Comparison of ENCODE assay signal across 12 mouse cellular contexts in the genomic region with DNA sequence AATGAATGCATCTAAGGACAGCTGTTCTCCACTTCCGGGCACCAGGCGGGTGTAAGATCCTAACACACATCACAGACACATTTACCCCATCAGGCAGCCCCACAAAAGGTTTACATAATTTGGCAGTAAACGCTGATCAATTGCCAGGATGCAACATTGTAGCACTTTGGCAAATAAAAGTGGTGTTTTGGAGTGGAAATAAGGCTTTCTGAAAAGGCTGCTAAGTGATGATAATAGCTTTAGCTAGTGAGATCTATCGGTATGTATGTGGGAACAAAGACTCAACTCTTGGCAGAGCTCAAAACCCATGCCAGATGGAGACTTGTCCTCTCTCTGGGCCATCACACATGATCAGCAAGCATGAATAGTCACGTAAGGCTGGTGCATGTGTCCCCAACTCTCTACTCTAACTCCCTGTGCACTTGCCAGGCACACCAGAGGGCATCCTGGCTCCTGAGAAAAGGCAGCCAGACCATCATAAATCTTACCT. TPM values are rescaled to one million over a fixed set of nuclear protein-coding genes. Genes with fewer than 3 reads are reported as not detected.
DNase-seq lines count a peak whose midpoint lies in the region; ATAC-seq and TF ChIP-seq lines count a peak whose summit lies in the region.
"Had no signal": no experiment of that assay in that cellular context is flagged by ENCODE, and none has a peak within 500 bp of the region (broad histone marks: within the 10 kb centered on the region; RNA-seq: fewer than 3 reads in every experiment).

No protein-coding gene starts in this region.

- intact Hi-C loops in left cerebral cortex, postnatal 36 days (cut with DNase I): no loop called here

- DNase-seq in hindbrain, embryonic 14.5 days (ENCODE audit: low spot score): peak; percentile 64
- DNase-seq in hindbrain, embryonic 10.5 days (ENCODE audit: low spot score): no peak
- DNase-seq in lung, embryonic 14.5 days: peak; percentile 68
- no peak for DNase-seq in lung, postnatal 36 days
- peak; percentile 80 for DNase-seq in brain, embryonic 14.5 days (ENCODE audit: low read depth)
- DNase-seq in cerebellum, adult 9-11 months: peak; percentile 96
- no peak for DNase-seq in left cerebral cortex, postnatal 36 days (ENCODE audit: low spot score in 2 of 2)
- DNase-seq in thymus, postnatal 10 days (ENCODE audit: low spot score in 2 of 2): no peak
- DNase-seq: heart, adult 11 months; kidney, postnatal 14 days; liver, postnatal 0 days had no signal

- no peaks in the 10 kb centered on the region for H3K27me3 ChIP-seq in hindbrain, embryonic 14.5 days (ENCODE audit: control insufficient read depth, insufficient read depth, low read length)
- H3K27me3 ChIP-seq in hindbrain, embryonic 10.5 days (ENCODE audit: insufficient read depth, poor library complexity, severe bottlenecking): no peaks in the 10 kb centered on the region
- H3K27me3 ChIP-seq in lung, embryonic 14.5 days (ENCODE audit: insufficient read depth, low read length): no peaks in the 10 kb centered on the region

- H3K36me3 ChIP-seq in hindbrain, embryonic 14.5 days (replicated peaks; ENCODE audit: control insufficient read depth, insufficient read depth): no peaks in the 10 kb centered on the region
- 0 out of 2 replicates have a peak, but pooled peaks cover 4% of the 10 kb centered on the region for H3K36me3 ChIP-seq in hindbrain, embryonic 10.5 days
- H3K36me3 ChIP-seq in lung, embryonic 14.5 days (ENCODE audit: insufficient read depth): peaks cover 14% of the 10 kb centered on the region

- no peaks in the 10 kb centered on the region for H3K9me3 ChIP-seq in hindbrain, embryonic 14.5 days (ENCODE audit: control insufficient read depth, low read length)
- no peaks in the 10 kb centered on the region for H3K9me3 ChIP-seq in hindbrain, embryonic 10.5 days
- no peaks in the 10 kb centered on the region for H3K9me3 ChIP-seq in lung, embryonic 14.5 days (ENCODE audit: low read depth, low read length)
- H3K9me3 ChIP-seq: embryonic facial prominence, embryonic 10.5 days had no signal

- H3K27ac ChIP-seq in hindbrain, embryonic 14.5 days: no peak overlapping the region; the same call in 1 of the 2 replicates
- no peak overlapping the region for H3K27ac ChIP-seq in hindbrain, embryonic 10.5 days
- H3K27ac ChIP-seq in lung, embryonic 14.5 days (ENCODE audit: low read depth): no peak overlapping the region
- H3K27ac ChIP-seq: embryonic facial prominence, embryonic 10.5 days had no signal

- 55% methylated on average over 5 of the region's 5 CpGs for WGBS in hindbrain, embryonic 14.5 days
- 81% methylated on average over 5 of the region's 5 CpGs for WGBS in hindbrain, embryonic 10.5 days
- WGBS in lung, embryonic 14.5 days: 40% methylated on average over 5 of the region's 5 CpGs

- no peak overlapping the region for H3K9ac ChIP-seq in hindbrain, embryonic 14.5 days
- no peak overlapping the region for H3K9ac ChIP-seq in lung, embryonic 14.5 days
- H3K9ac ChIP-seq: liver, postnatal 0 days had no signal

- peak; percentile 81; the same call in 1 of the 2 replicates for ATAC-seq in hindbrain, embryonic 14.5 days (ENCODE audit: low FRiP score)
- ATAC-seq in lung, embryonic 14.5 days (ENCODE audit: insufficient read depth): peak; percentile 44; the same call in 1 of the 2 replicates
- ATAC-seq: liver, postnatal 0 days had no signal

- TF ChIP-seq POLR2A in brain, embryonic 14.5 days (IDR thresholded peaks at IDR 0.05; ENCODE audit: borderline replicate concordance, extremely low read depth, insufficient read depth, insufficient read length, poor library complexity, severe bottlenecking): no peak

- H3K4me2 ChIP-seq in hindbrain, embryonic 14.5 days (replicated peaks): no peak overlapping the region
- no peak overlapping the region for H3K4me2 ChIP-seq in lung, embryonic 14.5 days

- no peak overlapping the region for H3K4me3 ChIP-seq in hindbrain, embryonic 14.5 days (replicated peaks; ENCODE audit: low read length)
- no peak overlapping the region for H3K4me3 ChIP-seq in hindbrain, embryonic 10.5 days
- H3K4me3 ChIP-seq in lung, embryonic 14.5 days (ENCODE audit: low read depth, low read length): no peak overlapping the region
- H3K4me3 ChIP-seq: embryonic facial prominence, embryonic 10.5 days had no signal

- H3K4me1 ChIP-seq in hindbrain, embryonic 14.5 days (replicated peaks; ENCODE audit: control insufficient read depth, insufficient read depth, low read length): peaks cover 4% of the 10 kb centered on the region; the same call in 1 of the 2 replicates
- 0 out of 2 replicates have a peak, but pooled peaks cover 3% of the 10 kb centered on the region for H3K4me1 ChIP-seq in hindbrain, embryonic 10.5 days (replicated peaks)
- H3K4me1 ChIP-seq in lung, embryonic 14.5 days (ENCODE audit: insufficient read depth): peaks cover 10% of the 10 kb centered on the region; the same call in 1 of the 2 replicates

- no peak for TF ChIP-seq CTCF in lung, embryonic 14.5 days (IDR thresholded peaks at IDR 0.05; ENCODE audit: low read depth)
- TF ChIP-seq CTCF in brain, embryonic 14.5 days (IDR thresholded peaks at IDR 0.05; ENCODE audit: borderline replicate concordance, extremely low read depth, insufficient read depth, insufficient read length): no peak

RNA-seq across cellular contexts. Expression of gene Cgnl1, which starts 42.5 kb away (rescaled TPM):
- polyA plus RNA-seq in hindbrain, embryonic 14.5 days (2014; fragmentation: Nextera tagmentation; extraction: Ambion mirVana): 6.1 and 7.2 TPM in 2 replicates
- 5.7 and 6.7 TPM in 2 replicates for polyA plus RNA-seq in hindbrain, embryonic 10.5 days (2016; fragmentation: Nextera tagmentation; extraction: Ambion mirVana)
- polyA plus RNA-seq in lung, embryonic 14.5 days (2014; fragmentation: Nextera tagmentation; extraction: Ambion mirVana): 16.2 and 19.3 TPM in 2 replicates
- polyA plus RNA-seq in brain, embryonic 14.5 days (2012; rRNA removed): 3.0 and 8.2 TPM in 2 replicates
- 10 to 100 TPM; 11.3 to 11.4 TPM for total RNA-seq in left cerebral cortex, postnatal 36 days (2021)

Comparison
In these comparisons a context has a peak if more than half of its experiments do, and no peak if none do; other contexts are left out.
1. DNase-seq: peak in hindbrain, embryonic 14.5 days (single experiment), lung, embryonic 14.5 days (single experiment), brain, embryonic 14.5 days (single experiment) and cerebellum, adult 9-11 months (single experiment); none in hindbrain, embryonic 10.5 days (single experiment), lung, postnatal 36 days (single experiment), left cerebral cortex, postnatal 36 days (0 of 2) and thymus, postnatal 10 days (0 of 2).